Mouse (Mus musculus) lung, adult 18-20 months (tissue): ENCODE results near the gene Hmga1b.
A peak's percentile ranks its signal among the peaks of the same experiment; 100 is the strongest.
"Not testable (repeated sequence)": the region's sequence is repeated elsewhere in the genome, so short reads cannot be mapped to it uniquely, and the experiment has no call there.

ENCODE experiments used
- DNase-seq, 2 experiments: peaks; one replicate each; pipeline ENCODE4 v3.0.0; 2022; ENCODE audit warnings: mixed read lengths in 2 of 2

The Hmga1b gene

GRCm38 (mm10) chr11:120784064-120784791 is 21.6 kb downstream of the Hmga1b start, which contains the start of the genes Rfng and Gps1:
Gene Rfng (minus strand): TSS chr11:120784207.
Gene Gps1 (plus strand): TSS chr11:120784272.
- DNase-seq = peak; percentile 85 to 86

DNA sequence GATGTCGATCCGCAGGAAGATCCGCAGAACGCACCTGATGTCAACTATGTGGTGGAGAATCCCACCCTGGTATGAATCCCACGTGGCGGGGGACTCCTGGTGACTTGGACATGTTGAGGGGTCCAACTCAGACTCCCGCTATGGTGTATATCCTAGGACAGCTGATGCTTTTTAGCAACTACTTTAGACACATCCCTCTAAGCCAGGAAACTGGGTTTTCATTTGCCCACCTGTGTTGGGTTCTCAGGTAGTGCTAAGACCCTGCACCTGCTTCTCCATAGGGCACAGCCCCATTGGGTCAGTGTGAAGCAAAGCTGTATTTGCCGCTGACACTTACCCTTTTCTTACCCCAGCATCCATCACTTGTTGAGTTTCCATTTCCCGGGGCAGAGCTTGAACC is 22.6 kb downstream of the Hmga1b start:
- DNase-seq = no peak

- not testable (repeated sequence) for DNase-seq
Measured at GRCm38 (mm10) chr11:120788460-120788859, 25.9 kb downstream of the Hmga1b start.

- DNase-seq = no peak
Measured at GRCm38 (mm10) chr11:120789355-120789754, 26.8 kb downstream of the Hmga1b start.

- DNase-seq = no peak
Measured at GRCm38 (mm10) chr11:120789810-120790209, 27.2 kb downstream of the Hmga1b start.

DNA sequence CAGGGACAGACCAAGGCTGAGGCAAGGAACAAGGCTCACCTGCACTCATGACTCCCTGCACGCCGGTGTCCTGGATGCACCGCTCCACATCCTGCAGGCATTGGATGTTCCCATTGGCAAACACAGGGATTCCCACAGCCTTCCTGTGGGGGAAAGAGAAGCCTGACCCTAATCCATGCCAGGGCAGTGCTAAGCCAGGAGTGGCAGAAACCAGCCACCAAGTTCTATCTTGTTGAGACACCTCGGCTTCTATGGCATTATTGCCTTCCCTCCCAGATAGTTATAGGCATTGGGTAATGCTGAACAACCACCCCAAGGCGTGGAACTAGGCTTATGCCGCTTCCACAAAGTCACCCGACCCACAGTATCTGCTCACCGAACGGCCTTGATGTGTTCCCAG is 30.1 kb downstream of the Hmga1b start:
- DNase-seq = no peak

GRCm38 (mm10) chr11:120795756-120796613 is 33.4 kb downstream of the Hmga1b start, which contains the start of gene Dus1l:
Gene Dus1l (minus strand): TSS chr11:120796403.
- DNase-seq = peak; percentile 95 to 96

DNA sequence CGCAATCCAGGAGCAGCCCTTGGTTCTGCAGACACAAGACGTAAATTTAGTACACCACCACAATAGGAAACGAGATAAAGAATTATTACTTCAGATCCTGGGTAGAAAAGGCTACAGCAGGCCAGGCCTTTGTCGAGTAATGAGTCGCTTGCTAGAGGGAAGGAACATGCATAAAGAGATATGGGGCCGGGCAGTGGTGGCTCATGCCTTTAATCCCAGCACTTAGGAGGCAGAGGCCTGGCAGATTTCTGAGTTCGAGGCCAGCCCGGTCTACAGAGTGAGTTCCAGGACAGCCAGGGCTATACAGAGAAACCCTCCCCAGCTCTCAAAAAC is 34.0 kb downstream of the Hmga1b start:
- no peak for DNase-seq

- no peak for DNase-seq
Measured at GRCm38 (mm10) chr11:120798244-120798643, 35.6 kb downstream of the Hmga1b start.

DNA sequence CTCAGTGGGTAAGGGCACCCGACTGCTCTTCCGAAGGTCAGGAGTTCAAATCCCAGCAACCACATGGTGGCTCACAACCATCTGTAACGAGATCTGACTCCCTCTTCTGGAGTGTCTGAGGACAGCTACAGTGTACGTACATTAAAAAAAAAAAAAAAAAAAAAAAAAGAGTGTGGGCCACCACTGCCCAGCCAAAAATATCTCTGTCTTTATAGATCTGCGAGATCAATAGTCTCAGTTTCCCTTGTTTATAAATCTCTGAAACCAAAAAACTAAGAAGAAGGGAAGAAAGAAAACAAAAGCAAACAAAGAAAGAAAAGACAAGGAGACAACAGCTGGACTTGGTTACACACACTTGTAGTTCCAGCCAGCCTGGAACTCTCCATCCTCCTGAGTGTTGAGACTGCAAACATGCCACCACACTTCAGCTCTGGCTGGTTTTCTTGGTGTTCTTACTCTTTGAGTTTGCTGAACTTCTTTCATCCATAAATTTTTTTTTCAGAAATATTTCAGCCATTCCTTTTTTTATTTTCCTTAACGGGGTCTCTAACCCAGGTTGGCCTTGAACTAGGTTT is 36.8 kb downstream of the Hmga1b start:
- peak; percentile 34 to 42 for DNase-seq

DNA sequence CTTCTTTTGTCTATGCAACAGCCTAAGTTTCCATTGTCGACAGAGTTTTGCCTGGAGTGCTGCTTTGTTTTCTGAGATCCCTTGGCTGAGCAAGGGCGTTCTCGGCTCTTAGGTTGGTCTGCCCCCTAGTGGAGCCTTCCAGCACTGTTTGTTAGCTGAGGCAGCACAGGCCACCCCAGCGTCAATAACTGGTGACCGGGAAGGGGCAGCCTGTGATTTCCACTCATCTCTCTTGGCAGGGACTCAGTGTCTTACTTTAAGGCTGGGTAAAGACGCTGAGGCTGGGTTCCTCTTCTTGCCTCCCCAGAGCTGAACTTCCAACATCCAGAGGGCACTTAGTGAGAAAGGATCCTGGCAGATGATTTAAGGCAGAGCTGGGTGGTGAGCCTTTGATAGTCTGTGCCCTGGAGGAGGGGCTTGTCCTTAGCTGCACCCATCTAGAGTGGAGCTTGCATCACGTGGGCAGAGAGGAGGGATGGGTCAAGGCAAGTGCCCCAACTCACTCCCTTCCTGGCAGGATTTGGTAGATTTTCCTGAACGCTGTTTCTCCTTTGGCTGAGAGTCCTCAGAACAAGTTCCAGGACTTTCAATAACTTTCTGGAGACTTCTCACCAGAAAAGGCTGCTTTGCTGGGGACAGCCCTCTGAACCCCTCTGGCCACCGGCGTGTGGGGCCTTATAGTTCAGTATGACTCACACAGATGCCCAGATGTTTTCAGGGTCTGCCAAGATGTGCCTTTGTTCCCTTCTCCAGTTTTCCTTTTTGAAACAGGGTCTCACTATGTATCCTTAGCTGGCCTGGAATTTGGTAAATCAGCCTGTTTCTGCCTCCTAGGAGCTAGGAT is 37.7 kb downstream of the Hmga1b start:
- DNase-seq = peak; percentile 90 to 93

DNA sequence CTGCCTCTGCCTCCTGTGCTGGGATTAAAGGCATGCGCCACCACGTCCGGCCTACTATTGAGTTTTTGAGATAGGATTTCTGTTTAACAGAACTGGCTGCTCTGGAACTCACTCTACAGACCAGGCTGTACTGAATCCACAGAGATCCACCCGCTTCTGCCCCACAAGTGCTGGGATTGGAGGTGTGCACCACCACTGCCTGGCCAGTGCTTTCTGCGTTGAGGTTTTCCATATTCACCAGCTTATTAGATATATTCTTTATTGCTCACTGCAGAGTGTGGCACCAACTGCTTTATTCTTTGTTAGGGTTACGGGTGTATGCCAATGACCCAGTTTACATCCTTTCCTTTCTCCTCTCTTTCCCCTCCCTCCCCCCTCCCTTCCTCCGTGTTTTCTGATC is 41.7 kb downstream of the Hmga1b start:
- DNase-seq = no peak

GRCm38 (mm10) chr11:120804769-120805168 is 42.2 kb downstream of the Hmga1b start:
- DNase-seq = no peak

GRCm38 (mm10) chr11:120805375-120806298 is 43.0 kb downstream of the Hmga1b start:
- no peak for DNase-seq

GRCm38 (mm10) chr11:120808010-120808409 is 45.4 kb downstream of the Hmga1b start:
- no peak for DNase-seq

DNA sequence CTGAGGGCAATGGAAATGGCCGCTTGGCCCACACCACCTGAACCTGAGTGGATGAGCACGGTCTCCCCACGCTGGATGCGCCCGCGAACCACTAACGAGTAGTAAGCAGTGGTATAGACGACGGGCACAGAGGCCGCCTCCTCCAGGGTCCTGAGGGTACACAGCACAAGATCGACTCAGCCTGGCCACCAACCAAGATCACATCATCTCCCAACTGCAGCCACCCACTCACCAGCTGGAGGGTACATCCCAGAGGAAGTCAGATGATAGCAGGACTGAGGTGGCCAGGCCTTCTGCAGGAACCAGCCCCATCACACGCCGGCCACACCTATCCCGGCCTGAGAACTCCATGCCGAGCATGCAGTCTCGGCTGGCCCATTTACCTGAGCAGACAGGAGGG is 49.5 kb downstream of the Hmga1b start:
- DNase-seq = no peak
